19 mouse cellular contexts compared by ENCODE assay signal in genomic region chr12:33235314-33235713, GRCm38 (mm10).
DNase-seq lines count a peak whose midpoint lies in the region; ATAC-seq and TF ChIP-seq lines count a peak whose summit lies in the region.
"Had no signal": no experiment of that assay in that cellular context is flagged by ENCODE, and none has a peak within 500 bp of the region (broad histone marks: within the 10 kb centered on the region; RNA-seq: fewer than 3 reads in every experiment).

No protein-coding gene starts in this region.

- no peak for TF ChIP-seq POLR2A in lung, adult 2 months (IDR thresholded peaks at IDR 0.05; ENCODE audit: borderline replicate concordance, extremely low read depth, low read depth, low read length)

- peak; percentile 27 for DNase-seq in lung, embryonic 14.5 days
- DNase-seq in lung, adult 2 months: no peak
- peak; percentile 81 for DNase-seq in 3T3-L1 (ENCODE audit: low read depth, low spot score)
- peak; percentile 75 for DNase-seq in NIH3T3 (ENCODE audit: low read depth)
- DNase-seq in fibroblast of lung, adult 2 months (ENCODE audit: low read depth): peak; percentile 57
- DNase-seq in right cerebral cortex, postnatal 14 days: no peak
- DNase-seq in heart, adult 11 months: no peak
- DNase-seq: cerebellum, adult 11 months; cerebellum, adult 8-10 months; forebrain, postnatal 0 days had no signal

- H3K4me2 ChIP-seq in lung, embryonic 14.5 days: no peak overlapping the region; the same call in 1 of the 2 replicates
- H3K4me2 ChIP-seq: embryonic facial prominence, embryonic 15.5 days; forebrain, embryonic 13.5 days; hindbrain, embryonic 14.5 days; intestine, embryonic 15.5 days had no signal

- H3K36me3 ChIP-seq in lung, embryonic 14.5 days (ENCODE audit: insufficient read depth): no peaks in the 10 kb centered on the region
- H3K36me3 ChIP-seq: embryonic facial prominence, embryonic 15.5 days; heart, embryonic 10.5 days; hindbrain, embryonic 10.5 days; intestine, embryonic 15.5 days had no signal

- H3K27me3 ChIP-seq in lung, embryonic 14.5 days (ENCODE audit: insufficient read depth, low read length): no peaks in the 10 kb centered on the region
- H3K27me3 ChIP-seq: embryonic facial prominence, embryonic 15.5 days; forebrain, embryonic 13.5 days; intestine, embryonic 15.5 days had no signal

- no peak for TF ChIP-seq CTCF in lung, embryonic 14.5 days (IDR thresholded peaks at IDR 0.05; ENCODE audit: low read depth)
- no peak for TF ChIP-seq CTCF in lung, adult 2 months (IDR thresholded peaks at IDR 0.05; ENCODE audit: insufficient read depth, low read length)

- H3K4me1 ChIP-seq in lung, embryonic 14.5 days (ENCODE audit: insufficient read depth): peaks cover 19% of the 10 kb centered on the region
- H3K4me1 ChIP-seq in lung, adult 2 months (ENCODE audit: control insufficient read depth, insufficient read depth, low read length): peaks cover 5% of the 10 kb centered on the region; the same call in 1 of the 2 replicates
- H3K4me1 ChIP-seq: forebrain, embryonic 13.5 days had no signal

- H3K4me3 ChIP-seq in lung, embryonic 14.5 days (ENCODE audit: low read depth, low read length): no peak overlapping the region
- no peak overlapping the region for H3K4me3 ChIP-seq in lung, adult 2 months (replicated peaks; ENCODE audit: extremely low read depth, low read depth, low read length)
- H3K4me3 ChIP-seq: embryonic facial prominence, embryonic 15.5 days; forebrain, embryonic 13.5 days; heart, embryonic 10.5 days; hindbrain, embryonic 10.5 days; intestine, embryonic 15.5 days had no signal

- ATAC-seq in lung, embryonic 14.5 days (ENCODE audit: insufficient read depth): no peak
- ATAC-seq: activated CD4-positive, CD25-positive, alpha-beta regulatory T cell, adult 4 months; CD4-positive, CD25-positive, alpha-beta regulatory T cell, adult 4 months; intestine, embryonic 15.5 days had no signal

- 54% methylated on average over 4 of the region's 4 CpGs for WGBS in lung, embryonic 14.5 days
- WGBS in lung, adult 2 months: 53% methylated on average over 4 of the region's 4 CpGs

- no peak overlapping the region for H3K9ac ChIP-seq in lung, embryonic 14.5 days
- H3K9ac ChIP-seq: embryonic facial prominence, embryonic 15.5 days; forebrain, embryonic 13.5 days; forebrain, postnatal 0 days; hindbrain, embryonic 14.5 days; intestine, embryonic 15.5 days had no signal

- no peaks in the 10 kb centered on the region for H3K9me3 ChIP-seq in lung, embryonic 14.5 days (ENCODE audit: low read depth, low read length)
- H3K9me3 ChIP-seq: embryonic facial prominence, embryonic 15.5 days; forebrain, embryonic 13.5 days; G1E; heart, embryonic 10.5 days; hindbrain, embryonic 10.5 days; intestine, embryonic 15.5 days had no signal

- H3K27ac ChIP-seq in lung, embryonic 14.5 days (ENCODE audit: low read depth): peak overlapping the region; percentile 65; the same call in 1 of the 2 replicates
- H3K27ac ChIP-seq: forebrain, embryonic 13.5 days; heart, embryonic 10.5 days; hindbrain, embryonic 10.5 days; hindbrain, embryonic 14.5 days; intestine, embryonic 15.5 days had no signal

Comparison
In these comparisons a context has a peak if more than half of its experiments do, and no peak if none do; other contexts are left out.
1. DNase-seq: peak in lung, embryonic 14.5 days (single experiment), 3T3-L1 (single experiment), NIH3T3 (single experiment) and fibroblast of lung, adult 2 months (single experiment); none in lung, adult 2 months (single experiment), right cerebral cortex, postnatal 14 days (single experiment) and heart, adult 11 months (single experiment).